In the genomic region with DNA sequence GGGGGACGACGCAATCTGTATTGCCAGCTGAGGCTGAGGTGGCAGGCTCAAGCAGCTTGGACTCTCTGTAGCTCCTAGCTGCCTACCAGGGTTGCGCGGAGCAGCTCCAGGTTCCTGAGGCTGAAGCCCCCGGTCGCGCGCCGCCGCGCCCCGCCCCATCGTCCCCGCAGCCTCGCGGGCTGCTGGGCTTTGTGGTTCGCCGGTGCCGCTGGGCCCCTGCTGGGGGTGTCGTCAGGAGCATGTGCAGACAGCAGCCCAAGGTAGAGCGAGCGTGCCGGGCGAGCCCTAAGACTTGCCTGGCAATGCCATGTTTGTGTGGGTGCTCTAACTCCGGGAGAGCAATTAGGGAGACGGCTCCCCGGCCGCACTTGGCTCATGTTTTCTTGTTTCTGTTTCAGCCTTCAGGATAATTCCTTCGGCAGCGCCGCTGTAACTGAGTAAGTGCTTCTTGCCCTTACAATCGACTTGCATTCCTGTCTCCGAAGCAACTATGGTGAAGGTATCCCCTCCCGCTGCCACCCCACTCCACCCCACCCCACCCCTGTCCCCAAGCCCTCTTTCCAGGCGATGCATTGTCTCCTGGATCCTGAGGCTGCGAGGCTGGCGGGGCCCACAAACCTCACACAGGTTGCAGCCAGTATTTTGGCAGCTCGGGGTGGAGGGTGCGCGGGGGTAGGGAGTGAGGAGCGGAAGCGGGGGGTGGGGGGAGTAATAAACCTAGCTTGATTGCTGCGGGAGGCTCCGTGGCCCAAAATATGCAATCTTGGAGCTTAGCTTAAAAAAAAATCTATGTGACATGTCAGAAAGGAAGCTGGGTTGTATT, we compare ENCODE assay signal across 7 mouse cellular contexts. TPM values are rescaled to one million over a fixed set of nuclear protein-coding genes. Genes with fewer than 3 reads are reported as not detected.
DNase-seq lines count a peak whose midpoint lies in the region; ATAC-seq and TF ChIP-seq lines count a peak whose summit lies in the region.

No protein-coding gene starts in this region.

- no peaks in the 10 kb centered on the region for H3K9me3 ChIP-seq in intestine, postnatal 0 days (ENCODE audit: control insufficient read depth)
- no peaks in the 10 kb centered on the region for H3K9me3 ChIP-seq in midbrain, embryonic 12.5 days
- H3K9me3 ChIP-seq in stomach, postnatal 0 days (ENCODE audit: control insufficient read depth, low read length), result no peaks in the 10 kb centered on the region

- peak; percentile 78 for DNase-seq in adrenal gland, postnatal 10 days
- DNase-seq in embryo, embryonic 10 days (ENCODE audit: low spot score), result peak; percentile 51
- DNase-seq in gastrocnemius, postnatal 36 days, result peak; percentile 11 to 58
- DNase-seq in left cerebral cortex, postnatal 36 days (ENCODE audit: low spot score in 2 of 2), result peak; percentile 77 to 84
- DNase-seq in stomach, postnatal 0 days (ENCODE audit: low spot score), result peak; percentile 36

- H3K9ac ChIP-seq in intestine, postnatal 0 days (ENCODE audit: low read depth, low read length), result peak overlapping the region; percentile 46
- peak overlapping the region; percentile 77 for H3K9ac ChIP-seq in midbrain, embryonic 12.5 days (replicated peaks)
- H3K9ac ChIP-seq in stomach, postnatal 0 days (ENCODE audit: low read length), result peak overlapping the region; percentile 72

- no peak for TF ChIP-seq EP300 in stomach, postnatal 0 days (optimal IDR thresholded peaks at IDR 0.05)

- ATAC-seq in intestine, postnatal 0 days, result 0 out of 2 replicates have a peak, but pooled peaks have one; percentile 36
- ATAC-seq in midbrain, embryonic 12.5 days (ENCODE audit: low FRiP score, low read depth), result peak; percentile 90
- peak; percentile 68 for ATAC-seq in stomach, postnatal 0 days (ENCODE audit: low FRiP score, low TSS enrichment)

- TF ChIP-seq CTCF in intestine, postnatal 0 days (IDR thresholded peaks at IDR 0.05; ENCODE audit: low read depth), result no peak
- no peak for TF ChIP-seq CTCF in stomach, postnatal 0 days (IDR thresholded peaks at IDR 0.05; ENCODE audit: low read depth)

- H3K27me3 ChIP-seq in intestine, postnatal 0 days (replicated peaks; ENCODE audit: control insufficient read depth, insufficient read depth, low read length), result 0 out of 2 replicates have a peak, but pooled peaks cover 5% of the 10 kb centered on the region
- no peaks in the 10 kb centered on the region for H3K27me3 ChIP-seq in midbrain, embryonic 12.5 days
- no peaks in the 10 kb centered on the region for H3K27me3 ChIP-seq in stomach, postnatal 0 days (ENCODE audit: control insufficient read depth, insufficient read depth, low read length)

- intact Hi-C loops in gastrocnemius, postnatal 36 days (cut with DNase I), result loop anchor here (5.0 kb wide), 1 partner anchor 41 kb away; no protein-coding TSS in a partner anchor
- intact Hi-C loops in left cerebral cortex, postnatal 36 days (cut with DNase I), result loop anchor here (5.0 kb wide), 3 partner anchors 46 to 91 kb away; no protein-coding TSS in a partner anchor

- no peaks in the 10 kb centered on the region for H3K4me1 ChIP-seq in intestine, postnatal 0 days (replicated peaks; ENCODE audit: control insufficient read depth, insufficient read depth, low read length)
- H3K4me1 ChIP-seq in midbrain, embryonic 12.5 days, result peaks cover 24% of the 10 kb centered on the region
- H3K4me1 ChIP-seq in stomach, postnatal 0 days (replicated peaks; ENCODE audit: control insufficient read depth, insufficient read depth), result no peaks in the 10 kb centered on the region

- no peaks in the 10 kb centered on the region for H3K36me3 ChIP-seq in intestine, postnatal 0 days (ENCODE audit: control insufficient read depth, insufficient read depth)
- H3K36me3 ChIP-seq in midbrain, embryonic 12.5 days, result 0 out of 2 replicates have a peak, but pooled peaks cover 3% of the 10 kb centered on the region
- no peaks in the 10 kb centered on the region for H3K36me3 ChIP-seq in stomach, postnatal 0 days (ENCODE audit: control insufficient read depth, insufficient read depth, low read length)

- under 1% methylated on average over 44 of the region's 44 CpGs for WGBS in intestine, postnatal 0 days
- under 1% methylated on average over 44 of the region's 44 CpGs for WGBS in midbrain, embryonic 12.5 days
- WGBS in stomach, postnatal 0 days, result 1% methylated on average over 44 of the region's 44 CpGs

- peak overlapping the region; percentile 35; the same call in 1 of the 2 replicates for H3K27ac ChIP-seq in intestine, postnatal 0 days (ENCODE audit: low read depth, low read length)
- H3K27ac ChIP-seq in midbrain, embryonic 12.5 days (replicated peaks), result peak overlapping the region; percentile 90
- H3K27ac ChIP-seq in stomach, postnatal 0 days (replicated peaks), result peak overlapping the region; percentile 86

- H3K4me3 ChIP-seq in intestine, postnatal 0 days (ENCODE audit: low read depth, low read length), result peak overlapping the region; percentile 53
- peak overlapping the region; percentile 52 for H3K4me3 ChIP-seq in midbrain, embryonic 12.5 days
- H3K4me3 ChIP-seq in stomach, postnatal 0 days (ENCODE audit: low read depth, low read length), result peak overlapping the region; percentile 68

- H3K4me2 ChIP-seq in intestine, postnatal 0 days (replicated peaks; ENCODE audit: low read depth), result peak overlapping the region; percentile 92
- peak overlapping the region; percentile 81 for H3K4me2 ChIP-seq in midbrain, embryonic 12.5 days (replicated peaks)
- peak overlapping the region; percentile 95 for H3K4me2 ChIP-seq in stomach, postnatal 0 days (replicated peaks; ENCODE audit: low read depth)

RNA-seq across cellular contexts. Expression of a gene that starts 0.6 kb away (rescaled TPM):
- total RNA-seq in adrenal gland, postnatal 10 days (2021), result 10 to 100 TPM; 13.2 to 16.2 TPM
- 1 to 10 TPM; 4.7 to 5.8 TPM for total RNA-seq in gastrocnemius, postnatal 36 days (2021)
- polyA plus RNA-seq in intestine, postnatal 0 days (2015; fragmentation: Nextera tagmentation; extraction: Ambion mirVana), result 2.9 and 3.5 TPM in 2 replicates
- 10 to 100 TPM; 52.7 to 59.2 TPM for total RNA-seq in left cerebral cortex, postnatal 36 days (2021)
- polyA plus RNA-seq in midbrain, embryonic 12.5 days (2016; fragmentation: Nextera tagmentation; extraction: Ambion mirVana), result 23.9 and 24.4 TPM in 2 replicates
- polyA plus RNA-seq in stomach, postnatal 0 days (2015; fragmentation: Nextera tagmentation; extraction: Ambion mirVana), result 4.9 and 5.4 TPM in 2 replicates

Comparison
In these comparisons a context has a peak if more than half of its experiments do, and no peak if none do; other contexts are left out.
1. Peak in every context shown above with its lines: DNase-seq, ATAC-seq, H3K4me3 ChIP-seq and H3K27ac ChIP-seq.
2. ATAC-seq: peak in every context shown above with its lines; median percentile 90 in midbrain, embryonic 12.5 days; 68 in stomach, postnatal 0 days; 36 in intestine, postnatal 0 days.
3. H3K27ac ChIP-seq: peak in every context shown above with its lines; median percentile 90 in midbrain, embryonic 12.5 days; 86 in stomach, postnatal 0 days; 35 in intestine, postnatal 0 days.